Mouse (Mus musculus) spleen, adult 2 months (tissue): ENCODE results near the gene Ypel3. TPM values are rescaled to one million over a fixed set of nuclear protein-coding genes. Genes with fewer than 3 reads are reported as not detected.

Experiments used
- DNase-seq, 2 experiments: peaks; one replicate each; pipeline versions ENCODE4 v3.0.0 to v3.0.0-alpha.2; 2012 to 2021; ENCODE audit warnings: low spot score in 2 of 2, low read depth in 1 of 2
- H3K27ac ChIP-seq: fragments of 200-500 bp; 2 replicates; pipeline ENCODE4 v1.5.1; 2012; ENCODE audit warnings: low read length, inconsistent platforms; ENCODE audit not compliant: insufficient read depth
- H3K27me3 ChIP-seq: fragments of 200-500 bp; 2 replicates; pipeline ENCODE4 v1.6.1; 2012; ENCODE audit warnings: mild to moderate bottlenecking, moderate library complexity, low read length, inconsistent platforms; ENCODE audit not compliant: control insufficient read depth, insufficient read depth
- H3K36me3 ChIP-seq: fragments of 200-500 bp; 2 replicates; pipeline ENCODE4 v1.6.1; 2012; ENCODE audit warnings: mild to moderate bottlenecking, low read length, inconsistent platforms; ENCODE audit not compliant: control insufficient read depth, insufficient read depth
- H3K4me1 ChIP-seq: fragments of 200-500 bp; 2 replicates; pipeline ENCODE4 v1.6.1; 2011; ENCODE audit warnings: inconsistent platforms; ENCODE audit not compliant: control insufficient read depth, insufficient read depth, insufficient read length
- H3K4me3 ChIP-seq: fragments of 200-500 bp; 2 replicates; pipeline ENCODE4 v1.5.1; 2011; ENCODE audit warnings: mild to moderate bottlenecking, inconsistent platforms; ENCODE audit not compliant: insufficient read depth, insufficient read length; ENCODE audit errors: extremely low read depth
- CTCF ChIP-seq: fragments of 200-500 bp; IDR thresholded peaks from 2 replicates; pipeline ENCODE4 v1.5.1; 2011; ENCODE audit warnings: mild to moderate bottlenecking, inconsistent platforms; ENCODE audit not compliant: insufficient read depth, insufficient read length, insufficient replicate concordance; ENCODE audit errors: extremely low read depth
- POLR2A ChIP-seq: fragments of 200-500 bp; IDR thresholded peaks from 2 replicates; pipeline ENCODE4 v1.6.1; 2011; ENCODE audit warnings: low read depth, low read length, inconsistent platforms
- WGBS: fragments of 180-500 bp; shearing (Covaris S2); methylation state at CpG from one replicate; pipeline ENCODE4 v1.1.7; 2018; 5-methylcytosine and 5-hydroxymethylcytosine counted together
- polyA plus RNA-seq: library from polyadenylated mRNA; depleted of rRNA; stranded (reverse); fragments of >200 nt; gene quantifications from 2 replicates; pipeline ENCODE4 v1.2.3, GENCODE M21; 2012

The Ypel3 gene
- polyA plus RNA-seq, 1 experiment: 393 TPM

GRCm38 (mm10) chr7:126809723-126810369 is 33.1 kb downstream of the Ypel3 start:
- H3K36me3 ChIP-seq: no peaks in the 10 kb centered on the region
- TF ChIP-seq CTCF: no peak
- TF ChIP-seq POLR2A: no peak
- no peaks in the 10 kb centered on the region; the same call in none of the 2 replicates for H3K4me1 ChIP-seq
- H3K4me3 ChIP-seq: no peak overlapping the region
- WGBS: 76% methylated on average over 5 of the region's 5 CpGs
- no peak for DNase-seq
- H3K27me3 ChIP-seq: no peaks in the 10 kb centered on the region
- H3K27ac ChIP-seq: no peak overlapping the region

- no peaks in the 10 kb centered on the region for H3K27me3 ChIP-seq
- TF ChIP-seq POLR2A: no peak
- H3K27ac ChIP-seq: no peak overlapping the region
- H3K4me3 ChIP-seq: no peak overlapping the region
- DNase-seq: no peak
- WGBS: 71% methylated on average over 8 of the region's 8 CpGs
- H3K36me3 ChIP-seq: no peaks in the 10 kb centered on the region
- no peaks in the 10 kb centered on the region for H3K4me1 ChIP-seq
Measured at GRCm38 (mm10) chr7:126815726-126816222, 39.0 kb downstream of the Ypel3 start.

DNA sequence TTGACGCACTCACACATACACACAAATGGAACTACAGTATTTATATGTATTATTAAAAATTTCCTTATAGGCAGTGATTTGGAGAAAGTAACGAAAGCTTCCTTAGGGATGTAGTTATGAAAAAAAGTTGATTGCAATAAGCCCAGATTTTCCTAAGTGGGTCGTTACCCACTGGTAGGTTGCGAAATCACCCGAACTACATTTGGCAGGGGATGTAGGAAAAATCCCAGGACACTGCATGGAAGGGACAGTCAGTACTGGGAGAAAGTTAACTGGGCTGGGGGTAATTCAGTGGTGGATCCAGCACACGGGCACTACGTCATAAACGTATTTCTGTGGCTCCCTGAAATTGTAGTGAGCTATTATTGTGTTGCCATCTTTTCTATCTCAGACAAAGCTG is 39.7 kb downstream of the Ypel3 start:
- TF ChIP-seq POLR2A: no peak
- no peak for TF ChIP-seq CTCF
- no peak overlapping the region for H3K4me3 ChIP-seq
- DNase-seq: no peak
- no peaks in the 10 kb centered on the region for H3K4me1 ChIP-seq
- H3K36me3 ChIP-seq: no peaks in the 10 kb centered on the region
- 83% methylated on average over 8 of the region's 8 CpGs for WGBS
- H3K27me3 ChIP-seq: no peaks in the 10 kb centered on the region
- H3K27ac ChIP-seq: no peak overlapping the region

DNA sequence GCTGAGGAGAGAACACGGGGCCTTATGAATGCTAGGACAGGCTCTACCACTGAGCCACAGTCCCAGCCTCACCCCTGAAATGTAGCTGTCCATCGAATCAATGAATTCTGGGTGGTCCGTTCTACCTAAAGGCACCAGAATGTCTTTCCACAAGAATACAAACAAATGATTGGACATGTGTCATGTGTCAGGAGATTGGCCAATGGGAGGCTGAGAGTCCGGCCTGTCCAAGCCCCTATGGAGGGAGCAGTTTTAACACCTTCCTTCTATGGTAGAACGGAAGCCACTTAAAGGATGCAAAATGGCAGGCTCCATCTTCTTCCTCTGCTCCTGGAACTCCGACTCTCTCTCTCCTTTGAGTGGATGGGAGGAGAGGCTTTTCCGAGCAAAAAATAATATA is 40.8 kb downstream of the Ypel3 start:
- Histone ChIP-seq H3K4me1 (no peaks in the 10 kb centered on the region), H3K4me3 (no peak overlapping the region), H3K27me3 (no peaks in the 10 kb centered on the region), H3K36me3 (no peaks in the 10 kb centered on the region), H3K27ac (no peak overlapping the region)
- DNase-seq: no peak
- TF ChIP-seq CTCF: no peak
- TF ChIP-seq POLR2A: no peak
- WGBS: 87% methylated on average over 7 of the region's 7 CpGs

DNA sequence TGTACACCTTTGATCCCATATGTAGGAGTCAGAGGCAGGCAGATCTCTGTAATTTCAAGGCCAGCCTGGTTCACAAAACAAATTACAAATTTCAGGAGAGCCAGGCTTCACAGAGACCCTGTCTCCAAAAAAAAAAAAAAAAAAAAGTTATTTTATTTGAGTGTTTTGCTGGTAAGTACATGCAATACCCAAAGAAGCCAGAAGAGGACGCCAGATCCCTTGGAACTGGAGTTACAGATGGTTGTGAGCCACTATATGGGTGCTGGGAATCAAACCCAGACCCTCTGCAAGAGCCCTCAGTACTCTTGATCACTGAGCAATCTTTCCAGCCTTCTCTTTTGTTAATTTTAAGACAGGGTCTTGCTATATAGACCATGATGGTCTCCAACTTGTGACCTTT is 42.1 kb downstream of the Ypel3 start:
- no peak for DNase-seq
- no peak for TF ChIP-seq POLR2A
- TF ChIP-seq CTCF: no peak
- WGBS: 26% methylated on average over 1 of the region's 1 CpGs
- no peak overlapping the region for H3K27ac ChIP-seq
- peaks cover 2% of the 10 kb centered on the region; the same call in 1 of the 2 replicates for H3K27me3 ChIP-seq
- H3K36me3 ChIP-seq: no peaks in the 10 kb centered on the region
- H3K4me1 ChIP-seq: no peaks in the 10 kb centered on the region
- no peak overlapping the region for H3K4me3 ChIP-seq

GRCm38 (mm10) chr7:126821835-126822511 is 45.2 kb downstream of the Ypel3 start:
- TF ChIP-seq CTCF: peak; percentile 90; the same call in 1 of the 2 replicates
- no peak for TF ChIP-seq POLR2A
- Histone ChIP-seq H3K27me3 (peaks cover 2% of the 10 kb centered on the region; the same call in 1 of the 2 replicates), H3K4me1 (no peaks in the 10 kb centered on the region), H3K4me3 (no peak overlapping the region), H3K27ac (no peak overlapping the region), H3K36me3 (no peaks in the 10 kb centered on the region)
- WGBS: 32% methylated on average over 7 of the region's 7 CpGs
- peak; percentile 46 to 76 for DNase-seq

DNA sequence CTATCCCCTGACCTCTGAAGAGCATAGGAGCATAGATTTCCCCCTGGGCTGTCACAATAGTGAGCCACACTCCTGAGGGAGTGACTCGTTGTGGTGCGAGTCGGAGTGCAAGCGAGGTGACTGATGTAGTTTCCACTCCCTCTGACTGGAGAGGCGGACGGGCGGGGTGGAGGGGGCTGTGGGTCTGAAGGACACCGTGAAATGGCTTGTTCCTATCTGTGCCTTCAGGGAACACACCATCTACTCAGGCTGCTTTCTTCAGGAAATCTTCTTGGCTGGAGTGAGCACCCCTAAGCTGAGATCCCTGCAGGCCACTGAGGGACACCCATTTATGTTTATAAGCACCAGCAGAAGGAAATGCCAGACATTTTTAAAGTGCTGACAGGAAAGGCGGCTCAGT is 46.0 kb downstream of the Ypel3 start:
- Histone ChIP-seq H3K36me3 (no peaks in the 10 kb centered on the region), H3K4me1 (no peaks in the 10 kb centered on the region), H3K4me3 (no peak overlapping the region), H3K27ac (no peak overlapping the region), H3K27me3 (peaks cover 2% of the 10 kb centered on the region; the same call in 1 of the 2 replicates)
- TF ChIP-seq CTCF: no peak
- TF ChIP-seq POLR2A: no peak
- no peak for DNase-seq
- 65% methylated on average over 9 of the region's 9 CpGs for WGBS
